Mouse (Mus musculus): ENCODE results near the gene Ms4a10.

The Ms4a10 gene

GRCm38 (mm10) chr19:10965721-10966120, 8.7 kb downstream of the Ms4a10 start:
- intact Hi-C loops (cut with DNase I) = no loop called here

- intact Hi-C loops (cut with DNase I) = no loop called here
These were observed 14.5 kb downstream of the Ms4a10 start for GRCm38 (mm10) chr19:10959978-10960346.

- intact Hi-C loops (cut with DNase I) = no loop called here
These were observed 15.1 kb downstream of the Ms4a10 start for GRCm38 (mm10) chr19:10959085-10959977.

- intact Hi-C loops (cut with DNase I) = no loop called here
These were observed 22.2 kb downstream of the Ms4a10 start for GRCm38 (mm10) chr19:10952021-10952939.

- intact Hi-C loops (cut with DNase I) = no loop called here
These were observed 24.9 kb downstream of the Ms4a10 start for GRCm38 (mm10) chr19:10949558-10949957.

GRCm38 (mm10) chr19:10949112-10949511, 25.4 kb downstream of the Ms4a10 start, which contains the start of gene Ccdc86:
TSS of gene Ccdc86 (minus strand) at chr19:10949266.
- intact Hi-C loops (cut with DNase I) = no loop called here

- intact Hi-C loops (cut with DNase I) = no loop called here
These were observed 26.1 kb downstream of the Ms4a10 start for GRCm38 (mm10) chr19:10948416-10948815.

- intact Hi-C loops (cut with DNase I) = no loop called here
These were observed 27.3 kb downstream of the Ms4a10 start for GRCm38 (mm10) chr19:10947219-10947618.

GRCm38 (mm10) chr19:10946506-10946905, 28.0 kb downstream of the Ms4a10 start:
- intact Hi-C loops (cut with DNase I) = no loop called here

- intact Hi-C loops (cut with DNase I) = loop anchor here (5.0 kb wide), 1 partner anchor 33 kb away; no protein-coding TSS in a partner anchor
These were observed 30.5 kb downstream of the Ms4a10 start for GRCm38 (mm10) chr19:10943955-10944354.

GRCm38 (mm10) chr19:10940801-10941457, 33.5 kb downstream of the Ms4a10 start:
- intact Hi-C loops (cut with DNase I) = loop anchor here (5.0 kb wide), 1 partner anchor 36 kb away; no protein-coding TSS in a partner anchor

GRCm38 (mm10) chr19:10940097-10940800, 34.2 kb downstream of the Ms4a10 start:
- intact Hi-C loops (cut with DNase I) = loop anchor here (5.0 kb wide), 1 partner anchor 37 kb away; no protein-coding TSS in a partner anchor

- intact Hi-C loops (cut with DNase I) = no loop called here
These were observed 35.7 kb downstream of the Ms4a10 start for GRCm38 (mm10) chr19:10938771-10939170.

- intact Hi-C loops (cut with DNase I) = no loop called here
These were observed 37.3 kb downstream of the Ms4a10 start, which contains the start of gene Ptgdr2 for GRCm38 (mm10) chr19:10937110-10937563. TSS of gene Ptgdr2 (plus strand) at chr19:10937160.

- intact Hi-C loops (cut with DNase I) = no loop called here
These were observed 38.4 kb downstream of the Ms4a10 start for GRCm38 (mm10) chr19:10936077-10936476.

GRCm38 (mm10) chr19:10935029-10935428, 39.4 kb downstream of the Ms4a10 start:
- intact Hi-C loops (cut with DNase I) = no loop called here

GRCm38 (mm10) chr19:10930641-10931040, 43.8 kb downstream of the Ms4a10 start:
- intact Hi-C loops (cut with DNase I) = no loop called here

- intact Hi-C loops (cut with DNase I) = no loop called here
These were observed 47.8 kb downstream of the Ms4a10 start for GRCm38 (mm10) chr19:10926666-10927065.

- intact Hi-C loops (cut with DNase I) = no loop called here
These were observed 48.3 kb downstream of the Ms4a10 start for GRCm38 (mm10) chr19:10926123-10926621.

GRCm38 (mm10) chr19:10924220-10924619, 50.2 kb downstream of the Ms4a10 start:
- intact Hi-C loops (cut with DNase I) = no loop called here

All from adrenal gland (tissue).